Mouse (Mus musculus): Measurements from ENCODE around the gene Ifi35. TPM values are rescaled to one million over a fixed set of nuclear protein-coding genes. Genes with fewer than 3 reads are reported as not detected.
A peak's percentile ranks its signal among the peaks of the same experiment; 100 is the strongest.
"Not testable (repeated sequence)": the region's sequence is repeated elsewhere in the genome, so short reads cannot be mapped to it uniquely, and the experiment has no call there.

Gene Ifi35
- total and polyA plus RNA-seq, 2 experiments from 2014 or later = 23.9 to 26.3 TPM

GRCm38 (mm10) chr11:101464211-101465100 lies 16.2 kb downstream of the Ifi35 start, which contains the start of gene Rnd2:
Rnd2 (plus strand) TSS chr11:101464999.
- Histone ChIP-seq H3K4me3 (ENCODE audit: low read depth, low read length) (peak within 1 kb of the TSS; percentile 73), H3K9ac (replicated peaks; ENCODE audit: low read depth, low read length) (peak within 1 kb of the TSS; percentile 62), H3K36me3 (replicated peaks; ENCODE audit: control insufficient read depth, insufficient read depth, low read length) (peaks cover 34% of the 10 kb centered on the region), H3K4me1 (ENCODE audit: control insufficient read depth, insufficient read depth) (0 out of 2 replicates have a peak, but pooled peaks cover 6% of the 10 kb centered on the region), H3K27ac (ENCODE audit: low read depth) (peak within 1 kb of the TSS; percentile 70), H3K9me3 (replicated peaks; ENCODE audit: control insufficient read depth, low read length) (no peaks in the 10 kb centered on the region), H3K27me3 (ENCODE audit: control insufficient read depth, insufficient read depth, low read length) (no peaks in the 10 kb centered on the region), H3K4me2 (ENCODE audit: low read depth, low read length) (peak within 1 kb of the TSS; percentile 89)
- 15% methylated on average over 12 of the region's 12 CpGs for WGBS
- DNase-seq (ENCODE audit: low spot score) = peak; percentile 27
- no peak for TF ChIP-seq EP300 (IDR thresholded peaks at IDR 0.05; ENCODE audit: low read depth)
- TF ChIP-seq CTCF (IDR thresholded peaks at IDR 0.05; ENCODE audit: low read depth) = no peak
- no peak for ATAC-seq (ENCODE audit: insufficient read depth, low read depth)

GRCm38 (mm10) chr11:101465101-101465868 lies 17.1 kb downstream of the Ifi35 start:
- ATAC-seq (ENCODE audit: insufficient read depth, low read depth) = peak; percentile 56
- Histone ChIP-seq H3K4me3 (ENCODE audit: low read depth, low read length) (peak overlapping the region; percentile 73), H3K27ac (ENCODE audit: low read depth) (peak overlapping the region; percentile 70), H3K9ac (replicated peaks; ENCODE audit: low read depth, low read length) (peak overlapping the region; percentile 62), H3K9me3 (replicated peaks; ENCODE audit: control insufficient read depth, low read length) (no peaks in the 10 kb centered on the region), H3K27me3 (ENCODE audit: control insufficient read depth, insufficient read depth, low read length) (no peaks in the 10 kb centered on the region), H3K4me2 (ENCODE audit: low read depth, low read length) (peak overlapping the region; percentile 89), H3K4me1 (ENCODE audit: control insufficient read depth, insufficient read depth) (0 out of 2 replicates have a peak, but pooled peaks cover 6% of the 10 kb centered on the region), H3K36me3 (replicated peaks; ENCODE audit: control insufficient read depth, insufficient read depth, low read length) (peaks cover 26% of the 10 kb centered on the region)
- TF ChIP-seq EP300 (IDR thresholded peaks at IDR 0.05; ENCODE audit: low read depth) (no peak), CTCF (IDR thresholded peaks at IDR 0.05; ENCODE audit: low read depth) (peak; percentile 17; the same call in 1 of the 2 replicates)
- DNase-seq (ENCODE audit: low spot score) = peak; percentile 51
- under 1% methylated on average over 51 of the region's 51 CpGs for WGBS

DNA sequence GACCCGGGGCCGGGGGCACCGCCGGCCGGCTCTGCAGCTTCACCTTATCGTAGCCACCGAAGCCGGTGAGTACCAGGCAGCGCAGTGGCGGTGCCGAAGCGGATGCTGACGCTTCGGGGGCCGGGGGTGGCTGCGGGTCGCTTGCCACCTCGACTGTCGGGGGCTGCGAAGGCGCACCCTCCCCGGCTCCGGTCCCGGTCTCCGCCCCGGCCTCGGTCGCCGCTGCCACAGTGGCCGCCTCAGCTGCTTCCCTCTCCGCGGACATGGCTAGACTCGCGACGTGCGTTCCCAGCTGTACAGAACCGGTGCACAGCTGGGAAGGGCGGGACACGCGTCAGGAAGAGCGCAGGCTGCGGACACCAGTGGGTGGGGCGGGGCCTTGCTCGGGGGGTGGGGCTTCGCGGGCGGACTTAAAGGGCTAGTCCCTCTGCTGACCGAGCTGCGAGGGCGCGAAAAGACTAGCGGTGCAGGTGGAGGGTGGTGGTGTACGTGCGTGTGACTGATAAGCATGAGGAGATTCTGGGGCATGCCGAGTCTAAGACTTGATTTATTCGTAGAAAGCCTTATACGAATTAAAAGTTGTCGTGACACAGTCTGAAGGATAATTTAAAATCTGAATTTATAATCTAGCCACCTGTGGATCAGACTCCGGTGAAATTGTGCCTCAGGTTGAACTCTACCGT lies 17.8 kb downstream of the Ifi35 start, which contains the start of gene Vat1:
Vat1 (minus strand) TSS at position 362 of the 683 bp plus-strand sequence.
- peak within 1 kb of the TSS; percentile 73 for H3K4me3 ChIP-seq (ENCODE audit: low read depth, low read length)
- H3K9me3 ChIP-seq (replicated peaks; ENCODE audit: control insufficient read depth, low read length) = no peaks in the 10 kb centered on the region
- H3K4me2 ChIP-seq (ENCODE audit: low read depth, low read length) = peak within 1 kb of the TSS; percentile 89
- 0 out of 2 replicates have a peak, but pooled peaks cover 6% of the 10 kb centered on the region for H3K4me1 ChIP-seq (ENCODE audit: control insufficient read depth, insufficient read depth)
- ATAC-seq (ENCODE audit: insufficient read depth, low read depth) (peak; percentile 70), DNase-seq (ENCODE audit: low spot score) (peak; percentile 85)
- WGBS = 1% methylated on average over 60 of the region's 60 CpGs
- peak within 1 kb of the TSS; percentile 70 for H3K27ac ChIP-seq (ENCODE audit: low read depth)
- no peaks in the 10 kb centered on the region for H3K27me3 ChIP-seq (ENCODE audit: control insufficient read depth, insufficient read depth, low read length)
- TF ChIP-seq CTCF (IDR thresholded peaks at IDR 0.05; ENCODE audit: low read depth) (no peak), EP300 (IDR thresholded peaks at IDR 0.05; ENCODE audit: low read depth) (no peak)
- peak within 1 kb of the TSS; percentile 62 for H3K9ac ChIP-seq (replicated peaks; ENCODE audit: low read depth, low read length)
- H3K36me3 ChIP-seq (replicated peaks; ENCODE audit: control insufficient read depth, insufficient read depth, low read length) = peaks cover 18% of the 10 kb centered on the region

DNA sequence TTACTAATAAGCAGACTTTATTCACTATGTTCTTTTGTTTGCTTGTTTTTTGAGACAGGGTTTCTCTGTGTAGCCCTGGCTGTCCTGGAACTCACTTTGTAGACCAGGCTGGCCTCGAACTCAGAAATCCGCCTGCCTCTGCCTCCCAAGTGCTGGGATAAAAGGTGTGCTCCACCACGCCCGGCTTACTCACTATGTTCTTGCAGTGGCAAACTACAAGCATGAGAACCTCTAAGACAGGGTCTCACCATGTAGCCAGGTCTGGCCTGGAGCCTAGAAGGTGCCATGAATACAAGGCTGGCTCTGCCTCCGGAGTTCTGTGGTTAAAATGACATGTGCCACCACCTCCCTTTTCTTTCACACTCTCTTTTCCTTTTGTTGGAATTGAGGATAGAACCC lies 18.3 kb downstream of the Ifi35 start:
- H3K9ac ChIP-seq (replicated peaks; ENCODE audit: low read depth, low read length) = peak overlapping the region; percentile 62; the same call in 1 of the 2 replicates

More for the DNA sequence above, 18.3 kb downstream of the Ifi35 start:
- H3K27ac ChIP-seq (ENCODE audit: low read depth); H3K9me3 ChIP-seq (replicated peaks; ENCODE audit: control insufficient read depth, low read length); H3K4me1 ChIP-seq (ENCODE audit: control insufficient read depth, insufficient read depth); ATAC-seq (ENCODE audit: insufficient read depth, low read depth); H3K27me3 ChIP-seq (ENCODE audit: control insufficient read depth, insufficient read depth, low read length); DNase-seq (ENCODE audit: low spot score): not testable (repeated sequence)
- Histone ChIP-seq H3K4me3 (ENCODE audit: low read depth, low read length) (peak overlapping the region; percentile 73), H3K4me2 (ENCODE audit: low read depth, low read length) (peak overlapping the region; percentile 89), H3K36me3 (replicated peaks; ENCODE audit: control insufficient read depth, insufficient read depth, low read length) (peaks cover 13% of the 10 kb centered on the region)
- 49% methylated on average over 5 of the region's 5 CpGs for WGBS
